Mouse (Mus musculus) kidney, adult 8-10 months (tissue): ENCODE measurements around the gene Dock9.

Experiments used
- DNase-seq, 2 experiments: peaks; one replicate each; pipeline ENCODE4 v3.0.0; 2022

Dock9 gene

GRCm38 (mm10) chr14:121617645-121618390, 179.8 kb downstream of the Dock9 start:
- DNase-seq, result no peak

GRCm38 (mm10) chr14:121615431-121615830, 182.2 kb downstream of the Dock9 start:
- no peak for DNase-seq

- peak; percentile 64 to 69 for DNase-seq
Measured at GRCm38 (mm10) chr14:121614461-121615170, 183.0 kb downstream of the Dock9 start.

- DNase-seq, result no peak
Measured at GRCm38 (mm10) chr14:121613490-121613889, 184.1 kb downstream of the Dock9 start.

- no peak for DNase-seq
Measured at GRCm38 (mm10) chr14:121612926-121613325, 184.7 kb downstream of the Dock9 start.

GRCm38 (mm10) chr14:121611533-121611932, 186.1 kb downstream of the Dock9 start:
- DNase-seq, result no peak

GRCm38 (mm10) chr14:121611098-121611497, 186.5 kb downstream of the Dock9 start:
- no peak for DNase-seq

GRCm38 (mm10) chr14:121608522-121608921, 189.1 kb downstream of the Dock9 start:
- no peak for DNase-seq

- DNase-seq, result no peak
Measured at GRCm38 (mm10) chr14:121606433-121606832, 191.2 kb downstream of the Dock9 start.

GRCm38 (mm10) chr14:121605260-121605659, 192.4 kb downstream of the Dock9 start:
- DNase-seq, result no peak

- DNase-seq, result no peak
Measured at GRCm38 (mm10) chr14:121604565-121604964, 193.1 kb downstream of the Dock9 start.

- no peak for DNase-seq
Measured at GRCm38 (mm10) chr14:121602610-121603009, 195.0 kb downstream of the Dock9 start.

GRCm38 (mm10) chr14:121600538-121600937, 197.1 kb downstream of the Dock9 start:
- no peak for DNase-seq

- DNase-seq, result no peak
Measured at GRCm38 (mm10) chr14:121597073-121597472, 200.6 kb downstream of the Dock9 start.

GRCm38 (mm10) chr14:121596631-121597030, 201.0 kb downstream of the Dock9 start:
- no peak for DNase-seq

GRCm38 (mm10) chr14:121594684-121595083, 203.0 kb downstream of the Dock9 start:
- DNase-seq, result no peak

- DNase-seq, result no peak
Measured at GRCm38 (mm10) chr14:121593313-121593929, 204.2 kb downstream of the Dock9 start.

- DNase-seq, result peak in 1 of 2 experiments; percentile 31
Measured at GRCm38 (mm10) chr14:121592890-121593289, 204.7 kb downstream of the Dock9 start.

- no peak for DNase-seq
Measured at GRCm38 (mm10) chr14:121592356-121592755, 205.3 kb downstream of the Dock9 start.

GRCm38 (mm10) chr14:121589097-121589725, 208.4 kb downstream of the Dock9 start:
- peak; percentile 56 to 62 for DNase-seq

GRCm38 (mm10) chr14:121588451-121588850, 209.2 kb downstream of the Dock9 start:
- peak in 1 of 2 experiments; percentile 52 for DNase-seq

- no peak for DNase-seq
Measured at GRCm38 (mm10) chr14:121585906-121586765, 211.5 kb downstream of the Dock9 start.
